Mouse (Mus musculus): ENCODE results near the gene Fndc5.

DNA sequence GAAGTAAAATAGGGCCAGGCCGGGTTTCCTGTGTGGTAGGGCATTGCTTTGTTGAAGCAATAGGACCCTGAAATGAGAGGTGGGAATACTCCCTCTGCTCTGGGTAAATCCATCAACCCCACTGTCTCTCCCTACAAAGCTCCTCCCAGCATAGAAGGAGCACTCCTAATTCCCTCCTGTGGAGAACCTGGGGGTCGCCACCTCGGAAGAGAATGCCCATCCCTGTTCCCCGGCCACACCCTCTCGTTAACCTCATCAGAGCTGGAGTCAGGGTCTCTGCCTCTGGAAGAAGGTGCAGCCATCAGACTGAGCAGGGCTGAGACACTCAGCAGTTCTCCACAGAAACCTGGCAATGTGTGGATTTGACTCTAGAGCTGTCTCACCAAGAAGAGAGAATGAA is 48.9 kb upstream of the Fndc5 start:
- TF ChIP-seq CTCF (IDR thresholded peaks at IDR 0.05; ENCODE audit: low read depth) (no peak), EP300 (optimal IDR thresholded peaks at IDR 0.05) (no peak)

Measured in stomach, postnatal 0 days (tissue).